Mouse (Mus musculus): ENCODE measurements around the gene Gtpbp1.

DNA sequence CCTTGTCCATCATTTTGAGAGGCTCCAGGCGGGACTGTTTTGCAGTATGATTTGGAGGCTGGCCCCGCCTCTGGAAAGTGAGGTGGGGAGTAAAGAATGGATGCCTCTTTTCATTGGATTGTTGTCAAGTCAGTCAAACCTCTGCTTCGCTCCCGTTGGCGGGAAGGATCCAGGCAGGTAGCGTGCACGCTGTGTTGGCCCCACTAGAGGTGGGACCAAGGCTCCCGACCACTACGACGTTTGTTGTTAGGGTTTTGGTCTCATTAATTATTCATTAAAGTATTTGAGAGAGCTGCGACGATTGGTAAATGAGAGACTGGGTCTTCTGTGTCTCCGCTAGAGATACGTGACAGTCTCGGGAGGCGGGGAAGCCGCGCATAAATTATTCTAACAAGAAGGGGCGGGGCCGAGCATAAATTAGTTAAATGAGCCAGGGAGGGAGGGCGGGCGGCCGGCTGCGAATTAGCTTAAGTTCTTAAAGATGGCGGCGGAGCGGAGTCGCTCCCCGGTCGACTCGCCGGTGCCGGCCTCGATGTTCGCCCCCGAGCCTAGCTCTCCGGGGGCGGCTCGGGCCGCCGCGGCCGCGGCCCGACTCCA, at the start of gene Gtpbp1:
- TF ChIP-seq CTCF (IDR thresholded peaks at IDR 0.05) (no peak), POLR2A (IDR thresholded peaks at IDR 0.05; ENCODE audit: insufficient read depth, low read depth, low read length) (peak; percentile 73), EP300 (IDR thresholded peaks at IDR 0.05; ENCODE audit: insufficient read depth, low read depth, low read length) (no peak; the same call in 1 of the 2 replicates)
